Mouse (Mus musculus) hindbrain, postnatal 0 days (tissue): ENCODE measurements around the gene Robo1. TPM values are rescaled to one million over a fixed set of nuclear protein-coding genes. Genes with fewer than 3 reads are reported as not detected.

Experiments used
- ATAC-seq: fragments of 200-750 bp; cut with Nextera tagmentation; 2 replicates; pipeline ENCODE4 v1.8.0; 2017; ENCODE audit warnings: mild to moderate bottlenecking, moderate TSS enrichment, moderate library complexity
- DNase-seq: peaks from one replicate; pipeline ENCODE4 v3.0.0-alpha.2; 2015; ENCODE audit warnings: low spot score
- H3K27ac ChIP-seq: fragments of 300-500 bp; sonication (generic); 2 replicates; pipeline ENCODE4 v1.5.1; 2014; ENCODE audit warnings: mild to moderate bottlenecking
- H3K27me3 ChIP-seq: fragments of 300-500 bp; sonication (generic); 2 replicates; pipeline ENCODE4 v1.6.1; 2014; ENCODE audit warnings: low read length, mixed read lengths; ENCODE audit not compliant: insufficient read depth
- H3K36me3 ChIP-seq: fragments of 300-500 bp; sonication (generic); 2 replicates; pipeline ENCODE4 v1.6.1; 2014; ENCODE audit warnings: low read length, mixed read lengths; ENCODE audit not compliant: insufficient read depth
- H3K4me1 ChIP-seq: fragments of 300-500 bp; sonication (generic); 2 replicates; pipeline ENCODE4 v1.6.1; 2014; ENCODE audit warnings: antibody characterized with exemption, low read length, mixed read lengths; ENCODE audit not compliant: insufficient read depth
- H3K4me2 ChIP-seq: fragments of 300-500 bp; sonication (generic); 2 replicates; pipeline ENCODE4 v1.6.1; 2014; ENCODE audit warnings: low read depth, mild to moderate bottlenecking, low read length, moderate library complexity, mixed read lengths
- H3K4me3 ChIP-seq: fragments of 300-500 bp; sonication (generic); 2 replicates; pipeline ENCODE4 v1.5.1; 2014; ENCODE audit warnings: low read length
- H3K9ac ChIP-seq: fragments of 300-500 bp; sonication (generic); replicated peaks from 2 replicates; pipeline ENCODE4 v1.6.1; 2014; ENCODE audit warnings: mild to moderate bottlenecking, low read length, moderate library complexity, mixed read lengths
- H3K9me3 ChIP-seq: fragments of 300-500 bp; sonication (generic); 2 replicates; pipeline ENCODE4 v1.6.1; 2016; ENCODE audit warnings: low read length, mixed read lengths
- CTCF ChIP-seq: IDR thresholded peaks from 2 replicates; pipeline ENCODE4 v1.5.1; 2016; ENCODE audit warnings: antibody characterized with exemption, control low read depth, low read depth
- WGBS: fragments of 180-500 bp; shearing (Covaris S2); extraction: QIAGEN DNeasy Blood & Tissue Kit; methylation state at CpG from one replicate; pipeline ENCODE4 v1.1.7; 2014; 5-methylcytosine and 5-hydroxymethylcytosine counted together
- polyA plus RNA-seq: library from polyadenylated mRNA; unstranded; fragments of >200 nt; fragmentation: Nextera tagmentation; extraction: Ambion mirVana; gene quantifications from 2 replicates; pipeline ENCODE4 v1.2.1, GENCODE M21; 2015
- total RNA-seq: library from RNA; depleted of rRNA; stranded (reverse); fragments of >200 nt; gene quantifications from 2 replicates; pipeline ENCODE4 v1.2.3, GENCODE M21; 2014

Gene Robo1
- total and polyA plus RNA-seq, 2 experiments from 2014 or later: 20.4 to 57.9 TPM

DNA sequence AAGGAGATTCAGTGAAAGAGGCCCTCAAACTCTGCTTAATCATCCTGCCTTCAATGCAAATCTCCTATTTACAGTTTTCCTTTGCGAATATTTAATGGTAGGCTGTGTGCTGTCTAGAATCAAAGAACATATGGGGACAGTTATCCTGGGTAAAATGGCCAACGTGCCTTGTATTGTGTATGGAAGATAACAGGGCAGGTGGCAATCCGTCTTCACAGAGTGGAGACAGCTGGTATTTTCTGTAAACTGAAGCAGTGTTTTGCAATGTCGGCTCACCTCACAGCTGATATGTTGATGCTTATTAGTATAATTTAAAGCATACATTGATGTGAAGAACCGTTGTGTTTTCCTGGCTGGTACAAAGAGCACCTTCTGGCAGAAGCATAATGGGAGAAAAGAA, 464.2 kb downstream of the Robo1 start:
- no peak for TF ChIP-seq CTCF
- Histone ChIP-seq H3K4me2 (no peak overlapping the region), H3K4me3 (no peak overlapping the region), H3K9me3 (no peaks in the 10 kb centered on the region), H3K36me3 (no peaks in the 10 kb centered on the region), H3K9ac (no peak overlapping the region), H3K27ac (no peak overlapping the region), H3K4me1 (no peaks in the 10 kb centered on the region), H3K27me3 (no peaks in the 10 kb centered on the region)
- ATAC-seq (no peak), DNase-seq (no peak)
- WGBS: 34% methylated on average over 5 of the region's 5 CpGs

DNA sequence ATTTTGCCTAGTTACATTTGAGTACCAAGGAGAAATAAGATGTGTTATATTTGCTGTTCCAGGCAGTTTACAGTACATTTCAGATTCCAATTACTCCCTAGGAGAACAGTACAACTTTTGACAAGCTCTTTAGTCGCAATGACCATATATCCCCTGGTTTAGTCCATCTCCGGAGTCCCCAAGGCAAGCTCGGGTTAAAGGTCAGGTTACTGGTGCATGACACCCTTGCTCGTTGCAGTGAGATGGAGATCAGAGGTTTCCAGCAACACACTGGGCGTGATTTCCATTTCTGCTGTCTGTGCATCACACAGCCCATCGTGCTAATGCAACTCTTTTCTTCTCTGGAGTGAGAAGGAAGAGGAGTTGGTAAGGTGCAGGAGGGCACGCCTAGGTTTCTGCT, 464.9 kb downstream of the Robo1 start:
- H3K4me2 ChIP-seq: no peak overlapping the region
- no peaks in the 10 kb centered on the region for H3K27me3 ChIP-seq
- no peaks in the 10 kb centered on the region for H3K36me3 ChIP-seq
- H3K9ac ChIP-seq: no peak overlapping the region
- no peak overlapping the region for H3K27ac ChIP-seq
- TF ChIP-seq CTCF: no peak
- ATAC-seq (no peak), DNase-seq (no peak)
- H3K4me1 ChIP-seq: no peaks in the 10 kb centered on the region
- H3K4me3 ChIP-seq: no peak overlapping the region
- H3K9me3 ChIP-seq: no peaks in the 10 kb centered on the region
- WGBS: 37% methylated on average over 7 of the region's 7 CpGs

DNA sequence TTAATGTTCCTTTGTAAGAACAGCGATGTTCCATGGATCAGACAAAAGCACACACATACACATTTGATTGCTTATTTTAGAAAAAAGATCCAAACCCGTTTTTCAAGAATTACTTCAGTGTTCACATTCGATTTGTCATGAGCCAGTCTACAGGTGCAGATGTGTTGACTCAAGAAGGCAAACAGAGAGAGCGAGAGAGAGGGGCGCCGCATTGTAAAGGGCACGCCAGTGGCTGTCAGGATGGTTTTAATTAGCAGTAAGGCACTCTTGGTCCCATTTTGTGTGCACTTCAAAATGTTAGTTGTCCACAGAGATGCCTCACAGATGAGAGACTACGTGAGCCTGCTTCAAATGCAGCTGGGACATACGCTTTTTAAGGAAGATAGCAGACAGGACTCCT, 470.4 kb downstream of the Robo1 start:
- H3K9ac ChIP-seq: no peak overlapping the region
- ATAC-seq (no peak), DNase-seq (no peak)
- no peaks in the 10 kb centered on the region for H3K27me3 ChIP-seq
- H3K27ac ChIP-seq: 0 out of 2 replicates have a peak overlapping the region, but pooled peaks have one; percentile 3
- H3K9me3 ChIP-seq: no peaks in the 10 kb centered on the region
- no peaks in the 10 kb centered on the region for H3K4me1 ChIP-seq
- no peak for TF ChIP-seq CTCF
- H3K4me2 ChIP-seq: no peak overlapping the region
- no peak overlapping the region for H3K4me3 ChIP-seq
- 65% methylated on average over 9 of the region's 9 CpGs for WGBS
- H3K36me3 ChIP-seq: no peaks in the 10 kb centered on the region

DNA sequence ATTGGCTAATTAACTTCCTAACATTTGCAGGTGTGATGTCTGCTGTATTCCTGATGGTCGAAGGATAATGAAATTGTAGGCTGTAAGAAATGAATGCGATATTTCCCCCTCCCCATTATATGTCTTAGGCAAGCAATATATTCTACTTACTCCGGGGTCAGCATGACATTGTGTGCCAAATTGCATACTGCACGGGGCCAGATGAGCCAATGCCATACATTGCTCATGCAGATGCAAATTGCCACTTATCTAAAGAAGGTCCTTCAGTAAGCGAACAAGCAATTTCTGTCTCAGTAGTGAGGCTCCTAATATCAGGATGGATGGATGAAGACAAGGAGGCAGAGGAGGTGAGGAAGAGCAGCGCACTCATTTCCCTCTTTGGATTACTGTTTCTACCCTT, 474.1 kb downstream of the Robo1 start:
- 67% methylated on average over 6 of the region's 6 CpGs for WGBS
- H3K4me3 ChIP-seq: no peak overlapping the region
- no peak overlapping the region for H3K27ac ChIP-seq
- no peak for TF ChIP-seq CTCF
- H3K9me3 ChIP-seq: no peaks in the 10 kb centered on the region
- H3K4me1 ChIP-seq: no peaks in the 10 kb centered on the region
- no peaks in the 10 kb centered on the region for H3K27me3 ChIP-seq
- H3K36me3 ChIP-seq: no peaks in the 10 kb centered on the region
- H3K4me2 ChIP-seq: no peak overlapping the region
- DNase-seq: no peak
- H3K9ac ChIP-seq: no peak overlapping the region
- no peak for ATAC-seq

DNA sequence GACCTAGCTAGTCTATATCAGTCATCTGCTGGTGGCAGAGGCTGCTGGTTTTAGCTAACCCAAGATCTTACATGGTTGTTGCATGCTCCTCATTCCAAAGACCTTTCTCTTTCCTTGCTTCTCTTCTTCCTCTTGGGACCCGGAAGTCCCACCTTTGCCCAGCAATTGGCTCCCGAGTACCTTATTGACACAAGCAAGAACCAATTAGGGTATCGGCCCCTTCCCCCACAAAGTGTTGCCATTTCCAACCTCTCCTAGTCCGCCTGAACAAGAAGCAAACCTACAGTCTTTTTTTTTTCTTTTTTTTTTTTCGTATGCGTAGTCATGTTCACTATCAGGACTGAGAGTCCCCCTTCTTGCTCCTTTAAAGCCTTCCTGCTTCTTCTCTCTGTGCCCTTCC, 478.0 kb downstream of the Robo1 start:
- H3K27ac ChIP-seq: no peak overlapping the region
- ATAC-seq (no peak), DNase-seq (no peak)
- H3K9ac ChIP-seq: no peak overlapping the region
- no peak overlapping the region for H3K4me3 ChIP-seq
- no peak overlapping the region for H3K4me2 ChIP-seq
- no peaks in the 10 kb centered on the region for H3K27me3 ChIP-seq
- H3K9me3 ChIP-seq: no peaks in the 10 kb centered on the region
- H3K4me1 ChIP-seq: no peaks in the 10 kb centered on the region
- no peak for TF ChIP-seq CTCF
- no peaks in the 10 kb centered on the region for H3K36me3 ChIP-seq
- WGBS: 87% methylated on average over 6 of the region's 6 CpGs

DNA sequence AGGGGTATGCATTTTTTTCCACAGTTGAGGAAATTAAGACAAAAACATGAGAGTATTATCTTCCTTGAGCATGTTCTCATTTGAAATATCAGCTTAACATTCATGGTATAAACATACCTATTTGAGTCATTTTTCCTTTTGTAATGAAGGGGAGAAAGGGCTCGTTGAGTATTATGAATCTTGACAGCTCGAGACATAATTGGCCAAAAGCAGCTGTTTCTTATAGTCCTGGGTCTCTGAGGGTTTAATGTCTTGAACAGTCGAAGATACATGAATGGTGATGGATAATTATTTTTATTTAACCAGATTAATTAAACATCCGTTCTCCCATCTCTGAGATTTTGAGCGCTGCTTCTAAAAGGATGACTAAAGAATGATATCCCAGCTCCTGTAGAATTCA, 478.5 kb downstream of the Robo1 start:
- 52% methylated on average over 5 of the region's 5 CpGs for WGBS
- Histone ChIP-seq H3K27ac (no peak overlapping the region), H3K36me3 (no peaks in the 10 kb centered on the region), H3K27me3 (no peaks in the 10 kb centered on the region), H3K4me2 (no peak overlapping the region), H3K9ac (no peak overlapping the region), H3K4me1 (no peaks in the 10 kb centered on the region), H3K9me3 (no peaks in the 10 kb centered on the region), H3K4me3 (no peak overlapping the region)
- no peak for ATAC-seq
- no peak for DNase-seq
- TF ChIP-seq CTCF: no peak

DNA sequence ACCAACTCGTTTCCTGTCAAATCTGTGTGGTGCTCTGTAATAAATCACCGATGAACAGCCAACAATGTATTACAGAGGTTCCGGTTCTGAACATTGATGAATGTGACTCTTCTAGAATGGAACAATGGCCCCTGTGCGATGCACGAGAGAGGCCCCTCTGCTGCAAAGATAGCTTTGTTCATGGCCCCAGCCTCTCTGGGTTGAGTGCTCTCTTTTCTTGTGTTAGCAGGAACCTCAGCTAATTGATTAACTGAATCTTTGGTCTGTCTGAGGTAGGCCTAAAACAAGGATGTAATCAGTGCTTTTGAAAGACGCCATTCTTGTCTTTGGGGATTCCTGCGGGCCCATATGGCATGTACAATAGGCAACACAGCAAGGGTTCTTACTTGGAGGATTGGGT, 479.9 kb downstream of the Robo1 start:
- Histone ChIP-seq H3K36me3 (no peaks in the 10 kb centered on the region), H3K4me3 (no peak overlapping the region), H3K4me1 (no peaks in the 10 kb centered on the region), H3K27ac (no peak overlapping the region), H3K27me3 (no peaks in the 10 kb centered on the region), H3K9me3 (no peaks in the 10 kb centered on the region), H3K4me2 (no peak overlapping the region), H3K9ac (no peak overlapping the region)
- DNase-seq (no peak), ATAC-seq (no peak)
- TF ChIP-seq CTCF: no peak
- WGBS: 22% methylated on average over 7 of the region's 7 CpGs
